37 mouse cellular contexts compared by ENCODE assay signal in the genomic region with DNA sequence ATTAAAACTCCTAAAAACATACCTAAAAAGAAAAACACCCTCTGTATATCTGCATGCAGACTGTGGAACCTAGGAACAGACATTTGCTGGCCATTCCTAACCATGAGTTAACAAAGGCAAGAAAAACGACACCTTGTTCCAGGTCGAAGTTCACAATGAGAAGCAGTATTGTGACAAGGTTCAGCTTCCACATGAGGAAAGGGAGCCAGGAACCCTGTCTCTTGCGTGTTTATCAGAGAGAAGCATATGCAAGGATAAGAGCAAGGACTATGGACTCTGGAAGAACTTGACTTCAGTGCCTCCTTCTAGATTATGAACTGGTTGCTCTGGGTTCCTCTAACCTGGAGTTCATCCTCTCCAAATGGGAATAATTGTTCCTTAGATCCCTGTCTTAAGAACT. TPM values are rescaled to one million over a fixed set of nuclear protein-coding genes. Genes with fewer than 3 reads are reported as not detected.
A peak's percentile ranks its signal among the peaks of the same experiment; 100 is the strongest.
DNase-seq lines count a peak whose midpoint lies in the region; ATAC-seq and TF ChIP-seq lines count a peak whose summit lies in the region.
"Had no signal": no experiment of that assay in that cellular context is flagged by ENCODE, and none has a peak within 500 bp of the region (broad histone marks: within the 10 kb centered on the region; RNA-seq: fewer than 3 reads in every experiment).

No protein-coding gene starts in this region.

- no peak for ATAC-seq in kidney, embryonic 14.5 days (ENCODE audit: low FRiP score, low TSS enrichment)
- ATAC-seq: CD4-positive, CD25-positive, alpha-beta regulatory T cell, adult 4 months; forebrain, embryonic 16.5 days; midbrain, embryonic 15.5 days had no signal

- no peak overlapping the region for H3K4me2 ChIP-seq in kidney, embryonic 14.5 days (replicated peaks; ENCODE audit: low read depth, low read length)
- H3K4me2 ChIP-seq: heart, embryonic 15.5 days; hindbrain, embryonic 13.5 days; limb, embryonic 15.5 days; liver, embryonic 15.5 days; lung, embryonic 14.5 days; midbrain, embryonic 15.5 days; neural tube, embryonic 15.5 days had no signal

- H3K9ac ChIP-seq in kidney, embryonic 14.5 days (ENCODE audit: low read depth, low read length) = no peak overlapping the region
- no peak overlapping the region for H3K9ac ChIP-seq in liver, adult 2 months (ENCODE audit: low read depth, low read length)
- H3K9ac ChIP-seq: heart, embryonic 15.5 days; hindbrain, embryonic 13.5 days; limb, embryonic 15.5 days; liver, embryonic 15.5 days; lung, embryonic 14.5 days; midbrain, embryonic 15.5 days; neural tube, embryonic 15.5 days had no signal

- 50% methylated on average over 3 of the region's 3 CpGs for WGBS in kidney, adult 2 months
- 84% methylated on average over 3 of the region's 3 CpGs for WGBS in kidney, embryonic 14.5 days
- WGBS in liver, adult 2 months = 30% methylated on average over 3 of the region's 3 CpGs
- 33% methylated on average over 3 of the region's 3 CpGs for WGBS in small intestine, adult 2 months

- H3K4me3 ChIP-seq in kidney, adult 2 months (ENCODE audit: insufficient read depth, low read depth, low read length) = no peak overlapping the region
- H3K4me3 ChIP-seq in kidney, embryonic 14.5 days (ENCODE audit: low read length) = no peak overlapping the region
- H3K4me3 ChIP-seq in liver, adult 2 months (ENCODE audit: insufficient read depth, low read depth, low read length) = no peak overlapping the region
- H3K4me3 ChIP-seq in small intestine, adult 2 months (ENCODE audit: low read depth, low read length) = no peak overlapping the region
- H3K4me3 ChIP-seq: erythroblast, embryonic 14.5 days; heart, embryonic 15.5 days; hindbrain, embryonic 13.5 days; limb, embryonic 10.5 days; limb, embryonic 15.5 days; liver, embryonic 15.5 days; midbrain, embryonic 10.5 days; midbrain, embryonic 15.5 days; neural tube, embryonic 15.5 days had no signal

- H3K36me3 ChIP-seq in kidney, adult 2 months (ENCODE audit: control insufficient read depth, insufficient read depth, low read length) = peaks cover 6% of the 10 kb centered on the region; the same call in 1 of the 2 replicates
- peaks cover 33% of the 10 kb centered on the region; the same call in 1 of the 2 replicates for H3K36me3 ChIP-seq in kidney, embryonic 14.5 days (ENCODE audit: control insufficient read depth, insufficient read depth, low read length)
- H3K36me3 ChIP-seq in liver, adult 2 months (ENCODE audit: control insufficient read depth, insufficient read depth, low read length) = peaks cover 26% of the 10 kb centered on the region
- peaks cover 22% of the 10 kb centered on the region for H3K36me3 ChIP-seq in small intestine, adult 2 months (ENCODE audit: control insufficient read depth, insufficient read depth, low read length)

- TF ChIP-seq POLR2A in kidney, adult 2 months (IDR thresholded peaks at IDR 0.05; ENCODE audit: low read depth, low read length) = no peak
- no peak for TF ChIP-seq POLR2A in liver, adult 2 months (IDR thresholded peaks at IDR 0.05; ENCODE audit: extremely low read depth, insufficient read depth, low read length)
- TF ChIP-seq POLR2A in small intestine, adult 2 months (IDR thresholded peaks at IDR 0.05; ENCODE audit: low read depth, low read length) = no peak

- peak; percentile 81 for DNase-seq in kidney, adult 2 months
- DNase-seq in liver, adult 2 months (ENCODE audit: extremely low read depth, low read depth, low spot score) = peak; percentile 89
- DNase-seq in liver = no peak
- no peak for DNase-seq in Muller cell, postnatal 12 days (ENCODE audit: inconsistent ontology term)
- DNase-seq in thymus, postnatal 4 days = no peak
- DNase-seq: cerebellum, adult 2 months; cerebellum, postnatal 14 days; heart, postnatal 36 days; layer of hippocampus, adult 9-11 months; lung, embryonic 14.5 days; lung, postnatal 14 days; retina, postnatal 1 day; right cerebral cortex, postnatal 25 days; spleen, adult 18-20 months; thymus, adult 18-20 months; thymus, postnatal 25 days had no signal

- peak overlapping the region; percentile 71; the same call in 1 of the 2 replicates for H3K27ac ChIP-seq in kidney, adult 2 months (ENCODE audit: insufficient read depth, low read depth, low read length)
- no peak overlapping the region for H3K27ac ChIP-seq in kidney, embryonic 14.5 days (ENCODE audit: low read depth, low read length)
- H3K27ac ChIP-seq in liver, adult 2 months (replicated peaks; ENCODE audit: insufficient read depth, low read depth, low read length) = no peak overlapping the region
- peak overlapping the region; percentile 96 for H3K27ac ChIP-seq in small intestine, adult 2 months (ENCODE audit: insufficient read depth, low read depth, low read length)
- H3K27ac ChIP-seq: heart, embryonic 15.5 days; hindbrain, embryonic 13.5 days; limb, embryonic 10.5 days; limb, embryonic 15.5 days; liver, embryonic 15.5 days; midbrain, embryonic 10.5 days; midbrain, embryonic 15.5 days; neural tube, embryonic 15.5 days had no signal

- no peaks in the 10 kb centered on the region for H3K9me3 ChIP-seq in kidney, embryonic 14.5 days (ENCODE audit: control insufficient read depth, low read length)
- H3K9me3 ChIP-seq: heart, embryonic 15.5 days; hindbrain, embryonic 13.5 days; limb, embryonic 10.5 days; limb, embryonic 15.5 days; liver, embryonic 15.5 days; midbrain, embryonic 10.5 days; midbrain, embryonic 15.5 days; neural tube, embryonic 15.5 days had no signal

- H3K79me2 ChIP-seq in liver, adult 2 months (ENCODE audit: control insufficient read depth, insufficient read depth, low read length) = no peaks in the 10 kb centered on the region

- no peaks in the 10 kb centered on the region for H3K27me3 ChIP-seq in kidney, adult 2 months (replicated peaks; ENCODE audit: control insufficient read depth, insufficient read depth, low read length)
- no peaks in the 10 kb centered on the region for H3K27me3 ChIP-seq in kidney, embryonic 14.5 days (ENCODE audit: control insufficient read depth, insufficient read depth, low read length)
- no peaks in the 10 kb centered on the region for H3K27me3 ChIP-seq in liver, adult 2 months (ENCODE audit: control insufficient read depth, insufficient read depth, low read length)
- no peaks in the 10 kb centered on the region for H3K27me3 ChIP-seq in small intestine, adult 2 months (ENCODE audit: control insufficient read depth, insufficient read depth, low read length)
- H3K27me3 ChIP-seq: heart, embryonic 15.5 days; hindbrain, embryonic 13.5 days; limb, embryonic 15.5 days; liver, embryonic 15.5 days; midbrain, embryonic 15.5 days; neural tube, embryonic 15.5 days had no signal

- TF ChIP-seq CTCF in kidney, adult 2 months (conservative IDR thresholded peaks at IDR 0.05; ENCODE audit: insufficient read depth, insufficient read length, low read depth, low read length) = no peak
- no peak for TF ChIP-seq CTCF in liver, adult 2 months (IDR thresholded peaks at IDR 0.05; ENCODE audit: low read depth, low read length)
- no peak for TF ChIP-seq CTCF in small intestine, adult 2 months (IDR thresholded peaks at IDR 0.05; ENCODE audit: extremely low read depth, insufficient read length, insufficient replicate concordance, low read depth, low read length)

- H3K4me1 ChIP-seq in kidney, adult 2 months (ENCODE audit: control insufficient read depth, insufficient read depth, low read length) = peaks cover 19% of the 10 kb centered on the region
- H3K4me1 ChIP-seq in kidney, embryonic 14.5 days (ENCODE audit: control insufficient read depth, insufficient read depth, low read length) = no peaks in the 10 kb centered on the region
- peaks cover 2% of the 10 kb centered on the region; the same call in 1 of the 2 replicates for H3K4me1 ChIP-seq in liver, adult 2 months (ENCODE audit: control insufficient read depth, insufficient read depth, low read length)
- peaks cover 28% of the 10 kb centered on the region for H3K4me1 ChIP-seq in small intestine, adult 2 months (ENCODE audit: control insufficient read depth, insufficient read depth, insufficient read length, low read length)
- H3K4me1 ChIP-seq: heart, embryonic 15.5 days; hindbrain, embryonic 13.5 days; limb, embryonic 10.5 days; limb, embryonic 15.5 days; liver, embryonic 15.5 days; midbrain, embryonic 10.5 days; midbrain, embryonic 15.5 days had no signal

RNA-seq across cellular contexts. Expression of gene Slc22a13, which starts 35.1 kb away (rescaled TPM):
- polyA plus RNA-seq in kidney, adult 2 months (2012; rRNA removed) = 156 and 213 TPM in 2 replicates
- polyA plus RNA-seq in kidney, embryonic 14.5 days (2014; fragmentation: Nextera tagmentation; extraction: Ambion mirVana) = 0.44 and 0.93 TPM in 2 replicates
- total RNA-seq in liver, adult 2 months (2014; rRNA removed) = 0.07 TPM in 1 of 2 replicates, not detected in the other
- 0.06 TPM in 1 of 2 replicates, not detected in the other for polyA plus RNA-seq in liver, adult 2 months (2012; rRNA removed)
- polyA plus RNA-seq in small intestine, adult 2 months (2012; rRNA removed) = 0.09 and 0.36 TPM in 2 replicates
- total RNA-seq: adrenal gland, adult 18-20 months; gastrocnemius, adult 8-10 months; gastrocnemius, postnatal 4 days; heart, postnatal 36 days; left cerebral cortex, postnatal 10 days had no signal
- polyA plus RNA-seq: CD4-positive, CD25-positive, alpha-beta regulatory T cell, adult 4 months; cerebellum, adult 2 months; cortical plate, adult 2 months; embryonic facial prominence, embryonic 14.5 days; erythroblast, embryonic 14.5 days; forebrain, embryonic 11.5 days; heart, embryonic 15.5 days; hindbrain, embryonic 13.5 days; limb, embryonic 10.5 days; limb, embryonic 15.5 days; liver, embryonic 15.5 days; lung, embryonic 14.5 days; midbrain, embryonic 10.5 days; midbrain, embryonic 15.5 days; stomach, embryonic 16.5 days had no signal

Comparison
In these comparisons a context has a peak if more than half of its experiments do, and no peak if none do; other contexts are left out.
1. DNase-seq: peak in kidney, adult 2 months (single experiment) and liver, adult 2 months (single experiment); none in liver (single experiment), Muller cell, postnatal 12 days (single experiment) and thymus, postnatal 4 days (single experiment).
2. H3K27ac ChIP-seq: peak in kidney, adult 2 months (single experiment) and small intestine, adult 2 months (single experiment); none in kidney, embryonic 14.5 days (single experiment) and liver, adult 2 months (single experiment).
3. RNA of gene Slc22a13, which starts 35.1 kb away (polyA plus RNA-seq): 156 to 213 TPM in kidney, adult 2 months; 0.44 to 0.93 TPM in kidney, embryonic 14.5 days, 0.09 to 0.36 TPM in small intestine, adult 2 months and 0.06 TPM in liver, adult 2 months; every median in the first group is over 10 times any median in the second.